Mouse (Mus musculus): ENCODE measurements around the gene Cds1. TPM values are rescaled to one million over a fixed set of nuclear protein-coding genes. Genes with fewer than 3 reads are reported as not detected.
A peak's percentile ranks its signal among the peaks of the same experiment; 100 is the strongest.

Gene Cds1
- polyA plus RNA-seq (2014; fragmentation: Nextera tagmentation; extraction: Ambion mirVana): 9.0 and 10.2 TPM in 2 replicates

DNA sequence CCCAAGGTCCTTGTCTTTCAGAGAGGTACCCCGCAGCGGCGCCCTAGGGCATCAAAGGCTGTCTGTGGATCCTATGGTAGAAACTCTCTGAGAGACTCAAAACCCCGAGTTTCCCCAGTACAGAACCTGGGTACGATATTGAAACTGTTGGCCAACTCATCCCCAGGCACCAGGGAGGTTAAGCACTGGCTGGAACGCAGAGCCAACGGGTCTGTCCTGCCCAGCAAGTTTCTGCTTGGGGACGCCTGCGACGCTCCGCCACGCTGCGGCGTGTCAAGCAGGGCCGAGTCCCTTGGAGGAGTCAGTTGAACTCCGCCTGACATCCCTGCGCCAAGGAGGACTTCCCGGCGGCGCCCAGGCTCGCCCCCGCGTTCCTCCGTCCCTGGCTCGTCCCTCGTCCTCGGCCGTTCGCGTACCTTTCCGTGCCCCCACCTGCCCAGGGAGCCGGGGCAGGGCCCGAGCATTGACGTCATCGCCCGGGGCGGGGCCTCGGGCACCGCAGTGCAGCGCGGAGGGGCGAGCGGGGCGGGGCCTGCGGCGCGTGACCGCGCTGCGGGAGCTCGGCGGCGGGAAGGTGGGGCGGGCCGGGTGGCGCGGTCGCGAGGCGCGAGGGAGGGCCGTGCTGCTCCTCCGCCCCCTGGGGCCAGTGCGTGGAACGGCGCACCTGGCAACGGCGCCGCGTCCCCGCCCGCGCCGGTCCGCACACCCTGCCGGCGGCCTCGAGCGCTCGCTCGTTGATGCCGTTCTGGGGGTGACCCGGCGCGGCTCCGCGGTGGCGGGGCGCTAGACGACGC, at the start of gene Cds1:
Gene Cds1 (plus strand): TSS at position 577 of the 794 bp plus-strand sequence.
- H3K9ac ChIP-seq (ENCODE audit: low read depth, low read length): peak within 1 kb of the TSS; percentile 79
- peak; percentile 88 for ATAC-seq (ENCODE audit: low read depth)
- H3K36me3 ChIP-seq (ENCODE audit: control insufficient read depth, insufficient read depth, low read length): no peaks in the 10 kb centered on the region
- 0% methylated on average over 30 of the region's 91 CpGs for WGBS
- no peaks in the 10 kb centered on the region for H3K9me3 ChIP-seq (ENCODE audit: control insufficient read depth, low read length)
- peak; percentile 79 for DNase-seq (ENCODE audit: low spot score)
- H3K27me3 ChIP-seq (replicated peaks; ENCODE audit: control insufficient read depth, insufficient read depth, low read length): peaks cover 37% of the 10 kb centered on the region
- H3K4me3 ChIP-seq (ENCODE audit: low read depth, low read length): peak within 1 kb of the TSS; percentile 76
- peak within 1 kb of the TSS; percentile 99 for H3K4me2 ChIP-seq (ENCODE audit: low read depth, low read length)
- H3K4me1 ChIP-seq (ENCODE audit: control insufficient read depth, insufficient read depth, low read length): peaks cover 10% of the 10 kb centered on the region; the same call in 1 of the 2 replicates
- H3K27ac ChIP-seq (replicated peaks; ENCODE audit: low read depth, low read length): peak within 1 kb of the TSS; percentile 28; the same call in 1 of the 2 replicates

DNA sequence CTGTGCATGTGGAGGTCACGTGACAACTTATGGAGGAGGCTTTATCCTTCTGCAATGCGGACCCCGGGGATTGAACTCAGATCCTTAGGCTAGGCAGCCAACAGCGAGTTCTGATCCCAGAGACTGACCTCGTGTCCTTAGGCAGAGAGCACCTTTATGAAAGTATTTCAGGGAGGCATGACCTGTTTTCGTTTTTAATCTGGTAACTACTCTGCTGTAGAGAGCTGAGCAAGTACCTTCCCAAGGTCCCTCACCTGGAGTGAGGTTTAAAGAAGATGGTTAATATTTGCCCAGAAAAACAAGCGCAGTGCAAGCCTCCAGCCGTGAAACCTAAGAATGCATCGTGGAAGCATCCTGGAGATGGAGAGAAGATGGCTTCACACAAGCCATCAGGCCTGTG, 40.7 kb upstream of the Cds1 start:
- Histone ChIP-seq H3K4me2 (ENCODE audit: low read depth, low read length) (no peak overlapping the region), H3K27ac (replicated peaks; ENCODE audit: low read depth, low read length) (no peak overlapping the region), H3K9ac (ENCODE audit: low read depth, low read length) (no peak overlapping the region), H3K4me1 (ENCODE audit: control insufficient read depth, insufficient read depth, low read length) (peaks cover 4% of the 10 kb centered on the region; the same call in 1 of the 2 replicates), H3K36me3 (ENCODE audit: control insufficient read depth, insufficient read depth, low read length) (no peaks in the 10 kb centered on the region), H3K4me3 (ENCODE audit: low read depth, low read length) (no peak overlapping the region), H3K27me3 (replicated peaks; ENCODE audit: control insufficient read depth, insufficient read depth, low read length) (no peaks in the 10 kb centered on the region), H3K9me3 (ENCODE audit: control insufficient read depth, low read length) (no peaks in the 10 kb centered on the region)
- DNase-seq (ENCODE audit: low spot score) (no peak), ATAC-seq (ENCODE audit: low read depth) (no peak)
- WGBS: 84% methylated on average over 9 of the region's 9 CpGs

DNA sequence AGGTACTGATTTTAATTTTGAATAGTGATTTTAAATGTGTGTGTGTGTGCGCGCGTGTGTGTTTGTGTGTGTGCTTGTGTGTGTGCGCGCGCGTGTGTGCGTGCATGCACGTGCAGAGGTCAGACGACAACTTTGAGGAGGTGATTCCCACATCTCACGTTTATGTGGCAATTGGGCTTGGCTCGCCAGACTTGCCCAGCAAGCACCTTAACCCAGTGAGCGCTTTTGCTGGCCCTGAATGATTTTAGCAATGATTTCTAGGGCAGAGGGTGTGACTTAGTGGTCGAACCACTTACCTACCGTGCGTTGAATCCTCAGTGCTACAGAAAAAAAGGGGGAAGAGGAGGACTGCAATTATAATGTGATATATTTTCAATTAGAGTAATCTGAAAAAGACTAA, 40.2 kb upstream of the Cds1 start:
- Histone ChIP-seq H3K4me2 (ENCODE audit: low read depth, low read length) (no peak overlapping the region), H3K27ac (replicated peaks; ENCODE audit: low read depth, low read length) (no peak overlapping the region), H3K27me3 (replicated peaks; ENCODE audit: control insufficient read depth, insufficient read depth, low read length) (no peaks in the 10 kb centered on the region), H3K4me1 (ENCODE audit: control insufficient read depth, insufficient read depth, low read length) (peaks cover 4% of the 10 kb centered on the region; the same call in 1 of the 2 replicates), H3K36me3 (ENCODE audit: control insufficient read depth, insufficient read depth, low read length) (no peaks in the 10 kb centered on the region), H3K9me3 (ENCODE audit: control insufficient read depth, low read length) (no peaks in the 10 kb centered on the region), H3K9ac (ENCODE audit: low read depth, low read length) (no peak overlapping the region), H3K4me3 (ENCODE audit: low read depth, low read length) (no peak overlapping the region)
- DNase-seq (ENCODE audit: low spot score) (no peak), ATAC-seq (ENCODE audit: low read depth) (no peak)
- WGBS: 93% methylated on average over 16 of the region's 16 CpGs

DNA sequence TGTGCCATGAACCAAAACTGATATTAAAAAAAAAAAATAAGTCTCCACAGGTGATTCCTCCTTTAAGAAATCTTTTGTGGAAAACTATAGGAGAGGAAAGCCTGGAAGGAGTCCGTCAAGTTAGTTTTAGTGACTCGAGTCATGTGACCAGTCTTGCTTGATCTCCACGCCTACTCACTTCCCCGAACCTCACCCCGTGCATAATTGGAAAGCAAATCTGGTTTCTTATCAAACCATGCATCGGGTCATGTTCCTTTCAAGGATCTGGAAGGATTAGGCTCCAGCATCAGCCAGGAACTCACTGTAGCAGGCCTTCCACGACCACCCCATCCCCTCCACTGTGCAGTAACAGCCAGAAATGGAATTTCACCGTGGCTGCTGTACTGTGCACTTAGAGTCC, 39.2 kb upstream of the Cds1 start:
- H3K27ac ChIP-seq (replicated peaks; ENCODE audit: low read depth, low read length): no peak overlapping the region
- H3K4me2 ChIP-seq (ENCODE audit: low read depth, low read length): no peak overlapping the region
- H3K4me1 ChIP-seq (ENCODE audit: control insufficient read depth, insufficient read depth, low read length): peaks cover 3% of the 10 kb centered on the region; the same call in 1 of the 2 replicates
- DNase-seq (ENCODE audit: low spot score): peak; percentile 13
- WGBS: 66% methylated on average over 8 of the region's 8 CpGs
- no peaks in the 10 kb centered on the region for H3K36me3 ChIP-seq (ENCODE audit: control insufficient read depth, insufficient read depth, low read length)
- H3K27me3 ChIP-seq (replicated peaks; ENCODE audit: control insufficient read depth, insufficient read depth, low read length): no peaks in the 10 kb centered on the region
- no peak overlapping the region for H3K9ac ChIP-seq (ENCODE audit: low read depth, low read length)
- H3K4me3 ChIP-seq (ENCODE audit: low read depth, low read length): no peak overlapping the region
- no peak for ATAC-seq (ENCODE audit: low read depth)
- H3K9me3 ChIP-seq (ENCODE audit: control insufficient read depth, low read length): no peaks in the 10 kb centered on the region

- DNase-seq (ENCODE audit: low spot score): no peak
Observed at GRCm38 (mm10) chr5:101726371-101726770, 38.6 kb upstream of the Cds1 start.

GRCm38 (mm10) chr5:101728304-101728905, 36.5 kb upstream of the Cds1 start:
- Histone ChIP-seq H3K4me1 (ENCODE audit: control insufficient read depth, insufficient read depth, low read length) (no peaks in the 10 kb centered on the region), H3K4me2 (ENCODE audit: low read depth, low read length) (no peak overlapping the region), H3K27me3 (replicated peaks; ENCODE audit: control insufficient read depth, insufficient read depth, low read length) (no peaks in the 10 kb centered on the region), H3K9me3 (ENCODE audit: control insufficient read depth, low read length) (no peaks in the 10 kb centered on the region), H3K9ac (ENCODE audit: low read depth, low read length) (no peak overlapping the region), H3K27ac (replicated peaks; ENCODE audit: low read depth, low read length) (no peak overlapping the region), H3K36me3 (ENCODE audit: control insufficient read depth, insufficient read depth, low read length) (no peaks in the 10 kb centered on the region), H3K4me3 (ENCODE audit: low read depth, low read length) (no peak overlapping the region)
- WGBS: 58% methylated on average over 8 of the region's 8 CpGs
- ATAC-seq (ENCODE audit: low read depth) (no peak), DNase-seq (ENCODE audit: low spot score) (peak; percentile 10)

More at GRCm38 (mm10) chr5:101726371-101726770, 38.6 kb upstream of the Cds1 start:
- Histone ChIP-seq H3K27me3 (replicated peaks; ENCODE audit: control insufficient read depth, insufficient read depth, low read length) (no peaks in the 10 kb centered on the region), H3K36me3 (ENCODE audit: control insufficient read depth, insufficient read depth, low read length) (no peaks in the 10 kb centered on the region), H3K4me3 (ENCODE audit: low read depth, low read length) (no peak overlapping the region), H3K27ac (replicated peaks; ENCODE audit: low read depth, low read length) (no peak overlapping the region), H3K4me1 (ENCODE audit: control insufficient read depth, insufficient read depth, low read length) (no peaks in the 10 kb centered on the region), H3K9me3 (ENCODE audit: control insufficient read depth, low read length) (no peaks in the 10 kb centered on the region), H3K4me2 (ENCODE audit: low read depth, low read length) (no peak overlapping the region), H3K9ac (ENCODE audit: low read depth, low read length) (no peak overlapping the region)
- ATAC-seq (ENCODE audit: low read depth): no peak
- 73% methylated on average over 6 of the region's 6 CpGs for WGBS

- no peak for DNase-seq (ENCODE audit: low spot score)
- H3K27me3 ChIP-seq (replicated peaks; ENCODE audit: control insufficient read depth, insufficient read depth, low read length): no peaks in the 10 kb centered on the region
- no peak overlapping the region for H3K27ac ChIP-seq (replicated peaks; ENCODE audit: low read depth, low read length)
- H3K9me3 ChIP-seq (ENCODE audit: control insufficient read depth, low read length): no peaks in the 10 kb centered on the region
- no peak overlapping the region for H3K4me2 ChIP-seq (ENCODE audit: low read depth, low read length)
- H3K4me3 ChIP-seq (ENCODE audit: low read depth, low read length): no peak overlapping the region
- H3K4me1 ChIP-seq (ENCODE audit: control insufficient read depth, insufficient read depth, low read length): peaks cover 7% of the 10 kb centered on the region; the same call in 1 of the 2 replicates
- H3K36me3 ChIP-seq (ENCODE audit: control insufficient read depth, insufficient read depth, low read length): no peaks in the 10 kb centered on the region
- no peak overlapping the region for H3K9ac ChIP-seq (ENCODE audit: low read depth, low read length)
- no peak for ATAC-seq (ENCODE audit: low read depth)
- WGBS: 64% methylated on average over 3 of the region's 3 CpGs
Observed at GRCm38 (mm10) chr5:101737341-101737740, 27.6 kb upstream of the Cds1 start.

GRCm38 (mm10) chr5:101740471-101741223, 24.3 kb upstream of the Cds1 start:
- peak; percentile 58 for DNase-seq (ENCODE audit: low spot score)
- H3K36me3 ChIP-seq (ENCODE audit: control insufficient read depth, insufficient read depth, low read length): no peaks in the 10 kb centered on the region
- H3K27me3 ChIP-seq (replicated peaks; ENCODE audit: control insufficient read depth, insufficient read depth, low read length): no peaks in the 10 kb centered on the region
- H3K27ac ChIP-seq (replicated peaks; ENCODE audit: low read depth, low read length): peak overlapping the region; percentile 35; the same call in 1 of the 2 replicates
- H3K9ac ChIP-seq (ENCODE audit: low read depth, low read length): no peak overlapping the region
- H3K4me3 ChIP-seq (ENCODE audit: low read depth, low read length): no peak overlapping the region
- ATAC-seq (ENCODE audit: low read depth): peak; percentile 84; the same call in 1 of the 2 replicates
- no peak overlapping the region for H3K4me2 ChIP-seq (ENCODE audit: low read depth, low read length)
- no peaks in the 10 kb centered on the region for H3K9me3 ChIP-seq (ENCODE audit: control insufficient read depth, low read length)
- H3K4me1 ChIP-seq (ENCODE audit: control insufficient read depth, insufficient read depth, low read length): peaks cover 7% of the 10 kb centered on the region; the same call in 1 of the 2 replicates
- WGBS: 60% methylated on average over 16 of the region's 16 CpGs
